Mouse (Mus musculus) 3134 (cell line): ENCODE data around the gene Abcc8.

Experiments
- DNase-seq: peaks from one replicate; pipeline ENCODE4 v3.0.0-alpha.2; 2011; ENCODE audit warnings: low spot score; ENCODE audit not compliant: insufficient read length; ENCODE audit errors: extremely low read depth

The Abcc8 gene

DNA sequence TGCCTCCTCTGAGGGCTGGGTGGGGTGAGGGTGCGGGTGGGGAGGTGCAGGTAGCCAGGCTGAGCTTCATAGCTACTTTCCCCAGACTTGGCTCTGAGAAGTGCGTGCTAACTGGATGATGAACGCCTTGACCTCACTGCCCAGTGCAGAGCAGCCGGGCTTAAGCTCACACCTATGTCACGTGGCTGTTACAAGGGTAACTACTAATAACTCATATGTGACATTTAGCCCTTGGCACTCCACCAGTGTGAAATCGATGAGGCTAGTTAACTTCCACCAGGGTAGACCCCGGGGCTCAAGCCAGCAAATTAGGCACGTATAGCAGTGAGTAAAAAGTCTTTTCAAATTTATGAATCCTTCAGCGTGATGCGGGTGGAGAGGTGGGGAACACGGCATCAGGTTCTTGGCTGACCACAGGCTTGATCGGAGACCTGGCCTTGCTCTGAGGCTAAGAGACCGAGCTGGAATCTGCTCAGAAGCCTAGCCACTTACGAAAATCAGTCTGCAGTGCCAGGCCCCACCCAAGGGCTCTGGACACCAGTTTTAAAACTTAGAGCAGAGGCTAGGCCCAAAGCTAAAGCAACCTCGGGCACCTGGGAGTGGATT lies 68.5 kb downstream of the Abcc8 start:
- DNase-seq: no peak

DNA sequence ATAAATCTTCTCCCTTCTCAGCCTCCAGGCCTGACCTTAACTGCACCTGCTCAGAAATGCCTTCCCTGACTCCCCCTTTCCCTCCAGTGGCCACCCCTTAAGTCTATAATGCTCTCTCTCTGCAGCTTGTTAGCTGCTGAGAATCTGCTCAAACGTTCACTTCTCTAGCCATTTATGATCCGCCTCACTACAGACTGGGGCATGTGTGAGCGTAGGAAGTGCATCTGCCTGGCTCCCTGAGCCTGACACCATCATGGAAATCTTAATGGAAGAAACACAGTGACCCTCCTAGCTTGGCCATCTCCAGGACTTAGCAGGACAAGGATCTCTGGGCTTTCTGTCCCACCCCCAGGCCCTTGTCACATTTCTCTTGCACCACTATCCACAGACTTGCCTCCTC lies 69.8 kb downstream of the Abcc8 start:
- DNase-seq: no peak

DNA sequence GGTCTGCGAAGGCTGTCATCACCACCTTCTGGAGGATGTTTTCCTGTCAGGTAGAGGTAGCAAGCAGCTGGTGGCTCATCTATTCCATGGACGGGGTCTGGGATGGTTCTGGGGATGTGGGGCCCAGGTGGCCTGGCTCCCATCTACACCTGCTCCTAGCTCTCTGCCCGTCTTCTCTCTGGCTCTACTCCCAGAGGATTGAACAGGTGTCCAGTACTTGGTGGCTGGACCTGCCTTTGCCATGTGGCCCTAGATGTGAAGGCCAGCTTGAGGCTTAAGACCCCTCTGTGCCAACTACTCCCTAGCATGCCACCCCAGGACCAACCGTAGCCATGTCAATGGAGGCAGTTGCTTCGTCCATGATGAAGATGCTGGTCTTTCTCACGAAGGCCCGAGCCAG lies 74.3 kb downstream of the Abcc8 start:
- no peak for DNase-seq

DNA sequence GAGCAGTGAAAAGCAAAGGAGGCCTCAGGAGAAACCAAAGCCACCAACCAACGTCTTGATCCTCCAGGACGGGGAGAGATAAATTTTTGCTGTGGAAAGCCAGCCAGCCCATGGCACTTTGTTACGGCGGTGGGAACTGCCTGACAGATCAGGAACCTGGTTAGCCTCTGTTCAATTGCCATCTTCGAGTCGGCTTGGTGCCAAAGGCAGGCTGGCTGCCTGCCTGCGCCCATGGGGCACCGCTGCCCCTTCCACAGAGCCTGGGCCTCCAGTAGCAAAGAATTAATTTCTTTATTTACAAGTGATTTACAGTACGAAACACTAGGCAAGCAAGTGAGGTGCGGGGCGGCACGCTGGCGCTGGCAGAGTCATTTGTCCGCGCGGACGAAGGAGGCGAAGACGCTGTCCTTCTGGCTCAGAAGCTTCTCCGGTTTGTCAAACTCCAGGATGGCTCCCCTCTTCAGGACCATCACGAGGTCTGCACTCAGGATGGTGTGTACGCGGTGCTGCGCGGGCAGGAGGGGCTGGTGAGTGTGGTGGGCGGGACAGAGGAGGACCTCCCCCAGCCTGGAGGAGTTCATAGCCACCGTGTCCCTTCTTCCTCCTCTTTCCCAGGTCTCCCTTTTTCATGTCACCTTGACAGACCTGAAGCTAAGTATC lies 75.4 kb downstream of the Abcc8 start:
- no peak for DNase-seq

DNA sequence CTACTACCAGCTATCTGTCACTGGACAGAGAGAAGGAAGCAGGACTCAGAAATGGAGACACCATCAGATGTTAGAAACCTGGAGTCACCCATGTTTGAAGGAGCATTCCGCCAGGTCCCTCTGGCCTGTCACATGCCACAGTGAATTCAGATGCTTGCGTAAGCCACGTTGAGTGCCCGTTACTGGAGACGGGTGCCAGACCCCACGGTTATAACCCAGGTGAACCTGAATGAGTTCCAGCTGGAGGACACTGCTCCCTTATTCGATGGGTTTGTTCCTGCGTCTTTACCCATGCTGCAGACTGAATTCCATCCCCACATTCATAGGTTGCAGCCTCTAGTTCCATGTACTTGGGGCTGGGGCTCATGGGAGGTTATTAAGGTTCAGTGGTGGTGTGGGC lies 76.1 kb downstream of the Abcc8 start:
- DNase-seq: no peak

DNA sequence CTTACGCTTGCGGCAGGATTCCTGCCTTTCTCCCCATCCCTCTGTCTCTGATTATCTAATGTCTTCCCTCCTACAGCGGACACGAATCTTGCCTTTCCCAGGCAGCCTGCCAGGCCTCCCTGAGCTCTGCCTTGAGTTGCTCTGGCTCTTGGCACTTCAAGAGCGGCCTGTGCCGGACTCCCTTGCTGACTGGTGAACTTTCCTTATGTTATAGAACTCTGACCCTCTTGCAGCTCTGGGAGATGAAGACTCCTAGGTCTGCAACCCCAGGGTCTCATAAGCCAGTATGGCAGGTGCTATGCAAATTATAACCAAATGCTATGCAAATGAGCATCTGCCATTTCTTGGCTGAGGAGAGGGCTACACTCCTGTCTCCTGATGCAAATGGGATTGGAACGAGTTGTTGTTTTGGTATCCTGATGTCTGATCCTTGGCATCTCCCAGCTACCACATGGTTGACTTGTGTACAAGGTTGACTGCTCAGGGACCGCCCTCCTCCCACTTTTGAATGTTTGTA lies 76.7 kb downstream of the Abcc8 start:
- DNase-seq: no peak

DNA sequence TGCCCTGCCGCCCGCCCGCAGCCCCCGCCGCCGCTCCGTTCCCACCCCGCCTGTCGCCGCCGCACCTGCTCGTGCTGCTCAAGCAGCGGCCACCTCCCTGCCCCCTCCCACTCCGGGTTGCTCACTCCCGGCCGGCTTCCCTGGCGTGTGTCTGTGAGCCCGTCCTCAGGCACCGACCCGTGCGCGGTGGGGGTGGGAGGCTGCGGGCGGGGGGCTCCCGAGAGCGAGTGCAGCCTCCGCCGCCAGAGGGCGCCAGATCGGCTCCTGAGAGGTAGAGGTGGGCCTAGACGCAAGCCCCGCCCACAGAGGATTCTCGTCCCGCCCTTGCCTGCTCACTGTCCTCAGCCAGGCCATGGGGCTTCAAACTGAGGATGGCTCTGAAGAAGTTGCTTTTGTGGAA lies 79.3 kb downstream of the Abcc8 start, which contains the start of gene Kcnj11:
Gene Kcnj11 (minus strand): TSS at position 202 of the 400 bp plus-strand sequence.
- no peak for DNase-seq

DNA sequence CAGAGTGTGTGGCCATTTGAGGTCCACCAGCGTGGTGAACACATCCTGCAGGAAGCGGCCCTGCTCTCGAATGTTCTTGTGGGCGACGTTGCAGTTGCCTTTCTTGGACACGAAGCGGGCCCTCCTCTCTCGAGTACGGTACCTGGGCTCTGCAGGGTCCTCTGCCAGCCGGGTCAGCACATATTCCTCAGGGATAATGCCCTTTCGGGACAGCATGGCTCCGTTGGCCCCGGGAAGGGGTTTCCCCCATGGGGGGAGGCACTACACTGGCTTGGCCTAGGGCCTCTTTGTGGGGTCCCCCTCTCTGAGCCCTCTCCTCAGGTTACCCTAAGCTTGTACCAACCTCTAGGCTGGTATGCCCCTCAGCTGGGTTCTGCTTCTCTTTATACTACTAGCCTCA lies 80.2 kb downstream of the Abcc8 start:
- DNase-seq: no peak

DNA sequence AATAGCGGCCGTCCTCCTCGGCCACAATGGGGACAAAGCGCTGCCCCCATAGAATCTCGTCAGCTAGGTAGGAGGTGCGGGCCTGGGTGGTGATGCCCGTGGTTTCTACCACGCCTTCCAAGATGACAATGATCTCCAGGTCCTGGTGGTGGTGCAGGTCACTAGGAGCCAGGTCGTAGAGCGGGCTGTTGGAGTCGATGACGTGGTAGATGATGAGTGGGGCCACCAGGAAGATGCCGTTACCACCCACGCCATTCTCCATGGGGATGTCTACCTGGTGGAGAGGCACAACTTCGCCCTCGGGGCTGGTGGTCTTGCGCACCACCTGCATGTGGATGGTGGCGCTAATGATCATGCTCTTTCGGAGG lies 80.9 kb downstream of the Abcc8 start:
- DNase-seq: no peak

DNA sequence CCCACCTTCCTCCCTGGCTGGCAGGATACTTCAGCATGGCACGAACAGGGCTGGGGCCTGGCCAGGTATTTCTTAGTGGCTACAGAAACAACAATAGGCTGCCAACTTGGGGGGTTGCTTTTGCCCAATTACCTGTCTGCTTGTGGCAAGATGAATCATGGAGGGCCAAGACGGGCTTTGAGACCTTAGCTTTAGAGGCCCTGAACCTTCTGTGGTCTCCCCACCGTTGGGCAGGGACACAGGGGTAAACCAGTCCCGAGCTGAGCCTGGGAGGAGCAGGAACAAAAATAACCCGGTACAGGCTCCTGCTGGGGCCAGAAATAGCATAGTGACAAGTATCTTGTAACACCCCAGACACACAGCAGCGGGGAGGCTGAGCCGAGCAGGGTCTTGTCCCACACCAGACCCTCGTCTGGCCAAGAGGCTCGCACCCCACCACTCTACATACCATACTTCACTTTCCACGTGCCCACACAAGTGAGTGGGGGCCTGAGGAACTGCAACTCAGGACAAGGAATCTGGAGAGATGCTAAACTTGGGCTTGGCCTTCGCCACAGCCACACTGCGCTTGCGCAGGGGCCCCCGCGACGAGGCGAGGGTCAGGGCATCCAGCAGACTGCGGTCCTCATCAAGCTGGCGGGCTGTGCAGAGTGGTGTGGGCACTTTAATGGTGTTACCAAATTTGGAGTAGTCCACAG lies 81.5 kb downstream of the Abcc8 start:
- DNase-seq: no peak

DNA sequence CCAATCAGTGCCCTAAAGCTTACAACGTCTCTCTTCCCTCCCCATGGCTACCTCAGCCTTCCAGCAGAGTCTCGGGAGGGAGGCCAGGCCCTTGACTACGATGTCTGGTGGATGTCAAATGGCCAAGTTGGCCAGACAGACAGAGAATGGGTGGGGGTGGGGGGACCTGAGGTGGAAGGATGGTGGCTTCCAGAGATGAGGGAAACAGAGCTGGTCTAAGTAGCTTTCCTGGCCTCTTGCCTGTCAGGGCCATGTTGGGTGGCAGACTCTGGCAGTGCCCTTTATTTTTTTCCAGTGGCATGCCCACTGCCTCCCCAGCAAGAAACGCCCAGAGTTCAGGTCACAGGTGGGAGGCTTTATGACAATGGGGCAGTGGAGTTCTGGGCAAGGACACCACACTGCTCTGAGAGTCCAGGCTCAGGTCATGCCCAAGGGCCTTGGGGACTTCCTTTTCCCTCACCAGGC lies 82.5 kb downstream of the Abcc8 start:
- no peak for DNase-seq

DNA sequence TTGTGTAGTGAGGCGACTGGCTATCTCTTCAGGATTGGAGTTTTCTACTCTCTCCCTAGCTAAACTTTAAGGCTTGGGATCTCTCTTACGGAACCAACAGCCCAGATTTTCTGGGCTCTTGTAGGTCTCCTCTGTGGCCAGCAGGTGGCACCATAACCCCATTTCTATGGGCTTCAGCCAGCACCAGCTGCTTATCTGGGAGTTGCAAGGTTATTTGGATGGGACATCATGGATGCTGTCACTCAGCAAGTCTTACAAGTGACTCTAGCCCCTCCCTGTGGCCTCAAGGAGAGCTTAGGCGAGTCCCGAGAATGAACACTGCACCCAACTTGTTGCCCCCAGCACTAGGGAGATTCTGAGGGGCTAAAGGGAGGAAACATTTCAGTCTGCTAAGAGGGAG lies 83.7 kb downstream of the Abcc8 start:
- DNase-seq: no peak

DNA sequence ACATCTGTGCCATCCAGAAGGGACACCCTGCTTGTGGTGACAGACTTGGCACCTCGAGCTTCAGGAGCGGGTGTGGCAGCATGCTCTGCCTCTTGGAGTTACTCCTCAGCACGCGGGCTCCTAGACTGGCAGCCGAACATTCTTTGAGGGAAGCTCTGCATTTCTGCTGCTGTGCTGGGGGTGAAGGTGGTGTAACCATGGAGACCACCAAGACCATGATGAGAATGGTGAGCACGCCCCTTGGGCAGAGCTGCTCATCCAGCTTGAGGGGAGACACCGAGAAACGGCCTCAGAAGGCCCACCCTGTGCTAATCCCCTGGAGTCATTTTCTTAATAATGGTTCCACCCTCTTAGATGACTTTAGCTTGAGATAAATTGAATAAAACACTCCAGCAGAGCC lies 87.0 kb downstream of the Abcc8 start:
- no peak for DNase-seq

DNA sequence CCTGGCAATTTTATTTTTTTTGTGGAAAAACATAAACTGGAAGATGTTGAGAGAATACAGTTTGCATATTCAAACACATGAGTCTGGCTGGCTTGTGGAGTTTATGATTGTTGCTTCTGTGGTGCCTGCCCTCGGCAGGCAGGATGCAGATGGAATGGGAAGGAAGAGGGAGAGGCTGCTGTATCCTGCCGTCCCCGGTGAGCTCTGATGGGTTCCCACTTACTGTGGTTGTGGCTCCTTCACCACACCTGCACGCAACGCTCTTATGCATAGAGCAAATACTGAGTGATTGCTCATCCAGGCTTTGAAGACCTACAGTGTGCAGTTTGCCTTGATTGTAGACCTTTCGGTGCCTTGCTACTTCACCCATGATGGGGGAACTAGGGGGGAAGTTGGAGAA lies 91.6 kb downstream of the Abcc8 start:
- DNase-seq: no peak

DNA sequence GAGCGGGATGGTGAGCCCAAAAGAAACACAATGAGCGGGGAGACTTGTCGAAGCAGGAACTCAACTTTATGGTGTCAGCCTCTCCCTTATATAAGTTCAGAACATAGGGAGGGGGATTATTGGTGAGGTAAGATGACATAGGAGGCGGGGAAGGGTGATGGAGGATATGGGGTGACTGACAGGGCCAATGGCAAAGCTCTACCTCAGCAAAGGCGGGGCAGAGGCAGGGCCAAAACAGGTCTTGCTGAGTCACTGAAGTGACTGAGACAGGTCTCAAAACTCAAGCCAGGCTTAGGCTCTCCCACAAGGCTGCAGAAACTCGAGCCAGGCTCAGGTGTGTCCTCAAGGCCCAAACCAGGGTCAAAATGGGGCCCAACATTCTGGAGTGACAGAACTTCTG lies 93.5 kb downstream of the Abcc8 start:
- DNase-seq: peak; percentile 25

DNA sequence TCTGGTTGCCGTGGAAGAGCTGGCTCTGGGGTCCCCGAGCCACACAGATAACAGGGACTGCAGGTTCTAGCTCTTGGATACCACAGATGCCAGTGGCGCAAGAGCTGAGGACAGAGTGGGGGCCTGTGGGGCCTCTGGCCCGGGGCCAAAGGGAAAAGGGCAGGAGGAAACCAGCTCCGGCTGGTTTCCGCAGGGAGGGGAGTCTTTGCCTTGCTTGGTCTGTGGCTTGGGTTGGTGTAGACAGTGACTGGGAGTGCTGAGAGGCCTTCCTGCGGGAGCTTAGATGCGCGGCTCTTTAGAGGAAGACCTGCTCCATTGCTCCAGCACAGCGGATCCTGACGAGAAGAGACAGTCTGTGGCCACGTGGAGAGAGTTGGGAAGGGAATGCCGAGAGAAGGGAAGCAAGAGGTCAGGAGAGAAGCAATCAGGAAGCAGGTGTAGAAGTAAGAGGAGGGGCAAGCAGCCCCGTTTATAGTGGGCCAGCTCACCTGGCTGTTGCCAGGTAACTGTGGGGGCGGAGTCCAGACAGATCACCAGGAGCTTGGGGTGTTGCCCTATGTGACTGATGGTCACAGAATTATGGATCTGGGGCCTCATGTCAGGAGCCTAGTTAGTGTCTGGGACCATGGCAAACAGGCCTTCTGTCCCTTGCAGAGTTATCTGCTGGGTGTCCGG lies 94.9 kb downstream of the Abcc8 start:
- no peak for DNase-seq

DNA sequence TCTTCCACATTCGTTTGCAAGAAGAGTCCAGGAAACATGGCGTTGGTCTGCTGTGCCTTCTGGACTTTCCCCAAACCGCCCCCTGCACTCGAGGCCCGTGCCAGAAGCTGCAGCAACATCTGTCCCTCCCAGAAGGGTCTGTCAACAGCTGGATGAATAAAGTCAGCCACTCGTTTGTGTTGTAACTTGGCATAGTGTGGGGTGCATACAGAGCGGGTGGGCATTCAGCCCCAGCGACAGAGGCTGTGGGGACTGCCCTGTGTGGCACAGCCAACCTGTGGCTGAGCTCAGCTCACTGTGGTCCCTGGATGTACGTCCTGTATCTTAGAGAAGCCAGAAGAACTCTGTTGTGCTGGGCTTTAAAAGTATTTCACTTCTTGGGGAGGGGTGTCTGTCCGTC lies 95.8 kb downstream of the Abcc8 start:
- no peak for DNase-seq

DNA sequence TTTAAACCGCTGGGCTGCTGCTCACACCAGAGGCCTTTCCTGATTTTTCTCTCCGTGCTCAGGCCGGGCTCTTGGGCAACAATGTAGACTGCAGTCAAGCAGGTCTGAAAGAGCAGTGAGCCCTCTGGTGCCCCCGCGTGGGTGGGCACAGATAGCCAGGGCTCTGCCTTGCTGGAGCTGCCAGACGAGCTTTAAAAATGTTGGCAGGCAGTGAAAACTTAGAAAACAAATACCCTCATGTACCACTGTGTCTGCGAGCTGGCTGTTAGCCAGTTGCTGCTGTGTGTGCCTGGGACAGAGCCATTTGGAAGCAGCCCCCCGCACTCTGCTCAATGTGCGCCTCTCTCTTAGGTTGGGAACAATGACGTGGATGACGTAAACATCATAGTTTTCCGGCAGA lies 102.2 kb downstream of the Abcc8 start:
- DNase-seq: no peak

DNA sequence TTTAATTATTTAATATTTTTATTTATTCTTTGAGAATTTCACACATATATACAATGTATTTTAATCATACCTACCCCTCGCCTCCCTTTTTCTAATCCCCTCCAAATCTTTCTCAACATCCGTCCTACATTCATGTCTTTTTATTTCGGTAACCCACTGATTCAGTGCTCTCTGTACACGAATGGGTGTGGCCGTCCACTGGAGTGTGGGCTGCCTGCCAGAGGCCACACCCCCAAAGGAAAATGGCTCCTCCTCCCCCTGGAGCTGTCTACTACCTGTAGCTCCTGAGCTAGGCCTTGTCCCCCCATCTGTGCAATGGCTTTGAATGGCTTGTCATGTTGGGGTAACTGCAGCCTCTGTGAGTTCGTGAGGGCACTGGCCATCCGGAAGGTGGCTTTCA lies 103.0 kb downstream of the Abcc8 start:
- DNase-seq: no peak

DNA sequence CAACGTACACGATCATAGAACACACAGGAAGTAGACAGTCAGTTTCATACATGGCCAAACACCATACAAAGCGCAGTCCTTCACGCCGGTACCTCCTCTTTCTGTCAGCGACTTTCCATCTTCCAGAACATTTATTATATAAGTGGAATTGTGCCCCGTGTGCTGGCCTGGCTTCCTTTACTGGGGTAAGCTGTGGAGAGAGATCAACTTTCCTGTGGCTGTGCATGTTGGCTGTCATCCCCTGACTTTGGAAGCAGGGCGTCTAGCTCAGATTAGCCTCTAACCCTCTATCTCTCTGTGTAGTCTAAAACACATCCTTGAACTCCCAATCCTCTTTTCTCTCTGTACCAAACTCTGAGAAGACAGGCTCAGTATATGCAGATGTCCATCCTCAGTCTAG lies 111.0 kb downstream of the Abcc8 start:
- no peak for DNase-seq

DNA sequence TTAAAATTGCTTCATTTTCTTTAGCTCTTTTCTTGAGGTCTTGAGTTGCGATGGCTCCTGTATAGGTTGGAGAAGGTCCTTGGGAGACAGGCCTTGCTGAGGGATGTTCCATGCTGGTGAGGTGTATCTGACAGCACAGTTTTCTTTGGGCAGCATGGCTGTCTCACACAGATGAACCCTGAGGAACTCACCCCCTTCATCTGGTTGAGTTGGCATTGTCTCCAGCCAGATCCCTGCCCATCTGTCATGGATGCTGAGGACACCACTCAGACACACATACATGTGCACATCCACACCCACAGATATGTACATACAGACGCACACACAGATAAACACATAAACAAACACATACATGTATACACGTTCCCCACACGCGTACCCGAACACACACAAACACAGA lies 116.5 kb downstream of the Abcc8 start:
- no peak for DNase-seq
